ENCODE assay signal across 13 mouse cellular contexts in the genomic region with DNA sequence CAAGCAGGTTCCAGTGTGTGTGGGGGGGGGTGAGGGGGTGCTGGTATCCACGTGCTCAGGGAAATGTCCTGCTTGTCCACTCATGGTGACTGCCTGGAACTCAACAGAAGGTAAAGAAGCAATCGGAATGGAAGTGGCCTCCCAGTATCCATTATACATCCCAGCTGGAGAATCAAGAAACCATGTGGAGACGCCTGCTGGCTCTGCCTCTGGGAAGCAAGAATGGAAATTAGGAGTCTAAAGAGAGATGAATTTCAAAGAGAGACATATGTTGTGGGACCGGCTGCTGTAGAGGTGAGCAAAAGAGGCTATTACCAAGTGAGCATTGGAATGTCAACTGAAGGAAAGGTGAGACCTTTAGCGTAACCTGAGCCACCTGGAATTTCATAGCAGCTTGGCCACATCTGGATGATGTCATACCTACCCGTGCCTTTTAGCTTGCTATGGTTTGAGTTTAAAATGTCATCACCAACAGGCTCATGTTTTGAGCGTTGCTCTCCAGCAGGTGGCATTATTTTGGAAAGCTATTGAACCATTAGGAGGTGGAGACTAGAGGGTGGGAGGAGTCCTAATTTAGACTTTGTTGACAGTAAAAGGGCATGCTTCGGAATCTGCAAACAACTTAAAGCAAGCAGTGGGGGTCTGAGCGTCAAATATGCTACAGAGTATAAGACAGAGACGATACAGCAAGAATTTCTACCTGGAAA.
DNase-seq lines count a peak whose midpoint lies in the region; TF ChIP-seq lines count a peak whose summit lies in the region.
"Had no signal": no experiment of that assay in that cellular context is flagged by ENCODE, and none has a peak within 500 bp of the region (broad histone marks: within the 10 kb centered on the region; RNA-seq: fewer than 3 reads in every experiment).

No protein-coding gene starts in this region.

- TF ChIP-seq CTCF in layer of hippocampus, adult 2 months (conservative IDR thresholded peaks at IDR 0.05): peak; percentile 40

- H3K27ac ChIP-seq in layer of hippocampus, adult 2 months: no peak overlapping the region
- H3K27ac ChIP-seq: gastrocnemius, adult 2 months; liver, embryonic 15.5 days; midbrain, embryonic 10.5 days; neural tube, embryonic 12.5 days had no signal

- H3K4me3 ChIP-seq in layer of hippocampus, adult 2 months: no peak overlapping the region
- H3K4me3 ChIP-seq: gastrocnemius, adult 2 months; liver, embryonic 15.5 days; midbrain, embryonic 10.5 days; neural tube, embryonic 12.5 days had no signal

- DNase-seq in adrenal gland, postnatal 10 days: peak; percentile 3
- DNase-seq in adrenal gland, postnatal 25 days: no peak
- peak; percentile 17 to 25 for DNase-seq in left cerebral cortex, adult 18-20 months (ENCODE audit: low spot score in 2 of 2)
- no peak for DNase-seq in left cerebral cortex, adult 11 months (ENCODE audit: low spot score)
- peak; percentile 23 for DNase-seq in R1 (ENCODE audit: low read depth, low spot score)
- peak in 1 of 2 experiments; percentile 30 for DNase-seq in layer of hippocampus, adult 2 months (ENCODE audit: low spot score in 2 of 2)
- no peak for DNase-seq in kidney, adult 9 months
- no peak for DNase-seq in frontal cortex, postnatal 10 days (ENCODE audit: low spot score in 2 of 2)
- DNase-seq: gastrocnemius, adult 2 months; thymus, adult 18-20 months had no signal

Comparison
In these comparisons a context has a peak if more than half of its experiments do, and no peak if none do; other contexts are left out.
1. DNase-seq: peak in adrenal gland, postnatal 10 days (single experiment), left cerebral cortex, adult 18-20 months (2 of 2) and R1 (single experiment); none in adrenal gland, postnatal 25 days (single experiment), left cerebral cortex, adult 11 months (single experiment), kidney, adult 9 months (single experiment) and frontal cortex, postnatal 10 days (0 of 2).